Mouse (Mus musculus): ENCODE measurements around the gene Tha1. TPM values are rescaled to one million over a fixed set of nuclear protein-coding genes. Genes with fewer than 3 reads are reported as not detected.

Gene Tha1
- 9.0 and 9.4 TPM in 2 replicates for polyA plus RNA-seq (2015; fragmentation: Nextera tagmentation; extraction: Ambion mirVana)

GRCm38 (mm10) chr11:117872861-117873608, at the start of gene Tha1:
Gene Tha1, minus strand, starts transcription at chr11:117873481.
- peak; percentile 38 for DNase-seq (ENCODE audit: low spot score)

- DNase-seq (ENCODE audit: low spot score), result no peak
These were observed 45.9 kb upstream of the Tha1 start for GRCm38 (mm10) chr11:117919211-117919610.

- DNase-seq (ENCODE audit: low spot score), result no peak
These were observed 45.3 kb upstream of the Tha1 start for GRCm38 (mm10) chr11:117918541-117918940.

DNA sequence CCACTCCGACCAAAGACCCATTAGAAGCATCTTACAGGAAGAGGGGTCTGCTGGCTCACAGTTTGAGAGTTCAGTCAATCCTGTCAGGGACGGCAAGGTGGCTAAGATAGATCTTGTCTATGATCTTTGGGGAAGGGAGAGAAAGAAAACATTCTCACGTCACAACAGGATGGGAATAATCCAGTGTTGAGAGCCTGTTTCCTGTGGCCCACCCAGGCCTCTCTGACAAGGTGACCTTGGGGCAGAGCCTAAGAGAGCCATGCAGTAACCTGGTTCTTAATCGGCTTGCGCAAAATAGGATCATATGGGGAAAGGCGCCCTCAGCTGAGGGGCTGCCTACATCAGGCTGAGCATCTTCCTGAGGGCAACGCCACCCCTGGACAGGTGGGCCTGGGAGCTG, 42.6 kb upstream of the Tha1 start:
- DNase-seq (ENCODE audit: low spot score), result no peak

GRCm38 (mm10) chr11:117915341-117915740, 42.1 kb upstream of the Tha1 start:
- DNase-seq (ENCODE audit: low spot score), result no peak

DNA sequence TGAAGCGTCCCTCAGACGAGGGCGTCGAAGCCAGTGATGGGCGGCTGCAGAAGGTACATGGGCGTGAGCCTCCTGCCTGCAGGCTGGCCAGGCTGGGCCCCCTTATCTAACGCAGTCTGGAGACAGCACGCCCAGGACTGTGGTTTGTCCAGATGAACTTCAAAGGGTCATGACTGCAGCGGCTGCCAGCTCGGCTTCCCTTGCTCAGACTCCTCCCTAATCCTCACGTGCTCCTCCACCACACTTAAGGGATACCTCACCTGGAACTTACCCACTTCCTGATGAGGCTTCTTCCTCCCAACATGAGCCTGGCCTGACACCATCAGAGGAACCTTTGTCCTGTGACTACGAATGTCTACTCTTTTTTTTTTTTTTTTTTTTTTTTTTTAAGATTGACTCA, 41.2 kb upstream of the Tha1 start:
- DNase-seq (ENCODE audit: low spot score), result peak; percentile 34

DNA sequence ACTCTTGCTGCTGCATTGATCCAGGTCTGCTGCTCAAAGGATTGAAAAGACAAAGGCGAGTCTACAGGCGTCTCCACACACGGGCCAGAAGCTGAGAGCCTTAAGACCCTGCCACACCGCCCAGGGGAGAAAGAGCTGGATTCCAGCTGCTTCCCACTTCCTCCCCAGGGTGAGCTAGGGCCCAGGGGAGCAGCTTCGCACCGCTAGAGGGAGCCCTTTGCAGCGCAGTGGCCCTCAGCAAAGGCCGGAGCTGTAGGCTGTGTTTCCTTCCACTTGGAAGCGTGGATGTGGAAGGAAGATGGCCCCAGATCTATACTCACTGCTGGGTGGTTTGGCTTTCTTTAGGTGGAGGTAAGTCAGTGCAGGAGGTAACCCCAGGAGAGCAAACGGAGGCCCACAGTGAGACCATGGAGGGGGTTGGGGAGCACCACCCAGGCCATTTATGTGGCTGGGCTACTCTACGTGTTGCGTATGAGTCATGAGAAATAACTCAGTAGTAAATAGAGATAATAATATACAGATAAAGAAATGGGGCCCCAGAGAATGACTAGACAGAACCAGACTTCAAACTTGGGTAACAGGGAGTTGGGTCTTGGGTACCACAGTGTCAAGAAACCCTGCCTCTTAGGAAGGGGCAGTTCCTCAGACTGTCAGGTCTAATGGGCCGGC, 39.5 kb upstream of the Tha1 start:
- DNase-seq (ENCODE audit: low spot score), result peak; percentile 82

GRCm38 (mm10) chr11:117909337-117909736, 36.1 kb upstream of the Tha1 start:
- DNase-seq (ENCODE audit: low spot score), result no peak

DNA sequence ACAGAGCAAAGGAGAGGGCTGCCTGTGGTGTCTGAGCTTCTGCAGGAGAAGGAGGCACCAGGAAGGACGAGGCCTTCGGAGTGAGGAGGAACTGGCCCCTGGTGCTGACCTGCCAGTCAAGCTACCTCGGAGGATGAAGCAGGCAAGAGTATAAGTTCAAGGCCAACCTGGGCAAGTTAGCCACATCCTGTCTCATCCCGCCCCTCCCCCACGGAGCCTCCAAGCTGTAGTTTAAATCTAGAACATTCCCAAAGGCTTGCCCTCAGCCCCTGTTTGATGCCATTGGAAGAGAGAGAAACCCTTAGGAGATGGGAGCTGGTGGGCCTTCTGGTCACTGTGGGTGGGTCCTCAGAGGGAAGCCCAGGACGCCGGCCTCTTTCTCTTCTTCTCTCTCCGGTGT, 31.2 kb upstream of the Tha1 start:
- DNase-seq (ENCODE audit: low spot score), result no peak

- peak; percentile 81 for DNase-seq (ENCODE audit: low spot score)
These were observed 29.0 kb upstream of the Tha1 start for GRCm38 (mm10) chr11:117902282-117902681.

DNA sequence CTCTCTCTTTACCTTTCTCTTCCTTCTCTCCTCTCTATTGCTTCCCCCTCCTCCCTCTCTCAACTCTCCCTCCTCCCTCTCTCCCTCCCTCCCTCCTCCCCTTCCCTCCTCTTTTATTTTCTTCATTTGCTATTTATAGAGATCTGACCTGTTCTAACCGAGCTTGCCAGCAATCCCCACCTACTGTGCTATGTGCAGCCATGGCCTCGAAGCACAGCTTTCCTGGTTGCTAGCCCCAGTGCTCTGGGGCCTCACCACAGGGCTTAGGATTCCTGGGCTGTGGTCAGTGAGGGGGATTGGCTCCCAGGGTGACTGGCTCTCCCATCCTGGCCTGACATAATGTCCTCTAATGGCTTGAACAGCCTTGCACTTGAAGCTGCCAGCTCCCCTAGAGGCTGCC, 23.3 kb upstream of the Tha1 start:
- DNase-seq (ENCODE audit: low spot score), result no peak

DNA sequence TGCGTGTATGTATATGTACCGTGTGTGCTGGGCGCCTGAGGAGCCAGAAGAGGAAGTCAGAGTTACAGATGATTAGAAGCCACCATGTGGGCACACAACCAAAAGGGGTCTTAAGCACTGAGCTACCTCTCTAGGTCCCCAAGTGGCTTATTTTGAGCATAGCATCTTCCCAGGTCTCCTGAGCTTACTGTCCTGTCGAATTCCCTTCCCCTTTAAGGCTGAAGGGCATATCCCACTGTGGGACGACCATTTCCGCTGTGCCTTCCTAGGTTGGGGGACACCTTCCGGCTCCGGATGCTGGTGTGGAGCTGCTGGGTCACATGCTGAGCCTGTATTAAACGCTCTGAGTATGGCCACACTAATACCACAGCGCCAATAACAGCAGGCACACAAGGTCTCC, 21.4 kb upstream of the Tha1 start:
- no peak for DNase-seq (ENCODE audit: low spot score)

DNA sequence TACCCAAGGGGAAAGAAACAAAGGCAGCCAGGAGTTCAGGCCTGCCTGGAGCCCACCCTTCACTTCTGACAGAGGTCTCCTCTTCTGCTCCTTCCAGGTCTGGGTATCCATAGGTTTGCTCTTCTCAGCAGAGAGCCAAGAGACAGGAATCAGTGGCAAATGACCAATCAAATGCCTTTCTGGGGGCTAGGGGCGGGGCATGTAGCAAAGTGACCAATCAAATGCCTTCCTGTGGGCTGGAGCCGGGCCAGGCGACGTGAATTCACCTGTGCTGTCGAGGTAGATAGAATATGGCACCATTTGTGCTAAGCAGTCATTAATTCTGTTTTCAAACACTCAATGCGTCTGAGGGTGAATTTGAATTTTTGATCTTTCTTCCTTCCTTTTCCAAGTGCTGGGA, 18.9 kb upstream of the Tha1 start:
- peak; percentile 80 for DNase-seq (ENCODE audit: low spot score)

- DNase-seq (ENCODE audit: low spot score), result peak; percentile 75
These were observed 18.4 kb upstream of the Tha1 start for GRCm38 (mm10) chr11:117891581-117892175.

DNA sequence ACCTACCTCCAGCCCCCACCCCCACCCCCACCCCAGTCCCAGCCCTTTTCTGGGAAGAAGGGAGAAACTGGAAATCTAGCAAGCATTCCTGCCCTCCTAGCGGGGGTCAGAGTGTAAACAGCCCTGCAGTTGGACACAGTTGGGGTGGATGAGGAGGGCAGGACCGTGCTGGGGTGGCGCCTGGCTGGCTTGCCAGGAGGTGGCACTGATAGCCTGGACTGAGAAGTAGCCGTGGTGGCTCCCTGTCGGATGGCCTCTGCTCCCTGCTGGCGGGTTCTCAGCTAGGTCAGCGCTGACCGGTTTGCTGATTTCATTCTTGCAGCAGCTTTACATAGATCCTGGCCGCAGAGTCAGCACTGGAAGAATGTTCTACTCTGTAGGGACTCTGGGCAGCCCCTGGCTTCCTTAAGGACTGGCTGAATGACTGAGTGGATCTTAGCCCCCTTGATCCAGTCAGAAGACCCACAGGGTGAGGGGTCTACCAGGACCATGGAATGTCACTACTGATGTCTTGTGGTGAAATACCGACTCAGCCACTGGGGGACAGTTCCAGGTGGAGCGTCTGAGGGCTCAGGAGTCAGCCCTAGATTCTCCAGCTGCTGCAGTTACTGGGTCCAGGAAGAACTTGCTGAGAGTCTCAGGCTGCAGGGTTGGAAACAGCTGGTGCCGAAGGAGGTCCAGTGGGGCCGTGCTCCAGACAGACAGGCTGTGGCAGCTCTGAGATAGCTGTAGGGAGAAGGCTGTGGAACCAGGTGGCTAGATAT, 17.4 kb upstream of the Tha1 start:
- no peak for DNase-seq (ENCODE audit: low spot score)

DNA sequence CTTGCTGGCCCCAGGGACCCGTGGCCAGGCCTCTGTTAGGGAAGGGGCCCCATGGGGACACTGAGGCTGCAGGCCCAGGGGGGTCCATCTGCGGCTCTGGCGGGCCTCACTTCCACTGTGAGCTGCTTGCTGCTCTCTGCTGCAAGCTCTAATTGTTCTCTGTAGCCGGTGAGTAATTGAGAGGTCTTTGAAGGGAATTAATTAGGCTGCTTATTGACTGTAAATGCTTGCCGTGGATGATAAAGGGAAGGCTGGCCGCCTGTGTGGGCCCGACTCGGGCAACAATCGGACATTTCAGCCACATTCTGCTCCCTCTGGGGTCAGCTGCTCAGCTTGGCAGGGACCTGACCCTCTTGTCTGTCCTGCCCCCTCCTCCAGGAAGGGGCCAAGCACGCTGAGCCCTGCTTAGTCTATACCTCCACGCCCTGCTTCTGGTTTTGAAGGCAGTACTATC, 16.6 kb upstream of the Tha1 start:
- DNase-seq (ENCODE audit: low spot score), result no peak

- no peak for DNase-seq (ENCODE audit: low spot score)
These were observed 15.9 kb upstream of the Tha1 start for GRCm38 (mm10) chr11:117888853-117889822.

DNA sequence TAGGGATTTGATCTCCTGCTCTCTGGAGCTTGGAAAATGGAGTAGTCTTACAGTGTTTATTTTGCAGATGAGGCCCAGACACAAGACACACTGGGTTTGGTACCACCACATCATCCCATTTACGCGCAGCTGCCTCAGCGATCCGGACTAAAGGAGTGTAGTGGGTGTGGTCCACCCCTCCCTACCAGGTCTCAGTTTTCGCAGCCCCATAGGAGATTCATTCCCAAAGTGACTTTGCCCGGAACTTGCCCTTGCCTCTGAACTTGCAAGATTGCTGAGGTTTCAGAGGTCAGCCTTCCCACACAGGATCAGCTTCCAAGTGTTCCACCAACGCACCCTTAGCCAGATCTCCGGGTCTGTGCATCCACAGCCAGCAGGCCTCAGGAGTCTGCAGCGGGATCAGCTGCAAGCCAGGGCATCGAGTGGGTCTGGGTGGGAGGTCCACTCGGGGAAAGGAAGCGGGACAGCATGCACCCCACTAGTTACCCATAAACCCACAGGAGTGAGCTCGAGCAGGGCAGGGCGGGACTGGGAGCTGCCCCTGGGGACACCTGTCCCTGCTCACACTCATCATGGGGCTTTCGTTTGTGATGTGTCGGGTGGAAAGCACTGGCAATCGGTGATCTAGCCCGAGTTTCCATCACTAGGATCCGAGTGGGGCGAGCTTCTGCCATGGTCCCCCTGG, 15.0 kb upstream of the Tha1 start:
- DNase-seq (ENCODE audit: low spot score), result no peak

DNA sequence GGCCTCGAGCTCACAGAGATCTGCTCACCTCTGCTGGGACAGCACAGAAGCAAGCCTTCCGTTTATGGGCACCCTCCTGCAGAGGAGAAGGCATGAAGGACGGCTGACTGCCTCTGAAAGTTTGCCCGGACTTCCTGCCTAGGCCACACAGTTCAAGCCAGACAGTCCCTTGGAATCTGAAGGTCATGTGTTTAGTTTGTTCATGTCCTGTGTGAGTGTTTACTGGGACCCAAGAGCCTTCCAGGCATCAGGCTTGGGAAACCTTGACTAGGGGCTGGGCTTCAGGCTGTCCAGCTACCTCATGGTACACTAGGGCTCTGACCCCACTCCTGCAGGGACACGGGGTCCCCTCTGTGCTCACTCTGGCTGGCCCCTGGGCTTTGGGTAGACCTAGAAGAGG, 12.7 kb upstream of the Tha1 start:
- no peak for DNase-seq (ENCODE audit: low spot score)

GRCm38 (mm10) chr11:117882208-117882607, 8.9 kb upstream of the Tha1 start:
- no peak for DNase-seq (ENCODE audit: low spot score)
